Mouse (Mus musculus) heart, embryonic 10.5 days (tissue): Measurements from ENCODE around the gene Jsrp1. TPM values are rescaled to one million over a fixed set of nuclear protein-coding genes. Genes with fewer than 3 reads are reported as not detected.
"Not testable (repeated sequence)": the region's sequence is repeated elsewhere in the genome, so short reads cannot be mapped to it uniquely, and the experiment has no call there.

Experiments
- DNase-seq: peaks from one replicate; pipeline ENCODE4 v3.0.0-alpha.2; 2017; ENCODE audit warnings: low spot score
- H3K27ac ChIP-seq: fragments of 300-500 bp; sonication (generic); 2 replicates; pipeline ENCODE4 v1.5.1; 2016; ENCODE audit warnings: mild to moderate bottlenecking
- H3K27me3 ChIP-seq: fragments of 300-500 bp; sonication (generic); 2 replicates; pipeline ENCODE4 v1.6.1; 2016; ENCODE audit warnings: mild to moderate bottlenecking; ENCODE audit not compliant: poor library complexity, insufficient read depth, severe bottlenecking
- H3K36me3 ChIP-seq: fragments of 300-500 bp; sonication (generic); 2 replicates; pipeline ENCODE4 v1.6.1; 2016; ENCODE audit warnings: mild to moderate bottlenecking, moderate library complexity
- H3K4me1 ChIP-seq: fragments of 300-500 bp; sonication (generic); 2 replicates; pipeline ENCODE4 v1.6.1; 2016; ENCODE audit warnings: mild to moderate bottlenecking
- H3K4me3 ChIP-seq: fragments of 300-500 bp; sonication (generic); 2 replicates; pipeline ENCODE4 v1.5.1; 2016; ENCODE audit warnings: mild to moderate bottlenecking, moderate library complexity
- H3K9me3 ChIP-seq: fragments of 300-500 bp; sonication (generic); 2 replicates; pipeline ENCODE4 v1.6.1; 2016; ENCODE audit warnings: mild to moderate bottlenecking, moderate library complexity
- WGBS: fragments of 180-500 bp; shearing (Covaris S2); methylation state at CpG from one replicate; pipeline ENCODE4 v1.1.7; 2016; 5-methylcytosine and 5-hydroxymethylcytosine counted together
- polyA plus RNA-seq: library from polyadenylated mRNA; unstranded; fragments of >200 nt; fragmentation: Nextera tagmentation; extraction: Ambion mirVana; gene quantifications from 2 replicates; pipeline ENCODE4 v1.2.1, GENCODE M21; 2016

The Jsrp1 gene
- polyA plus RNA-seq, 1 experiment from 2014 or later: 8.8 TPM

DNA sequence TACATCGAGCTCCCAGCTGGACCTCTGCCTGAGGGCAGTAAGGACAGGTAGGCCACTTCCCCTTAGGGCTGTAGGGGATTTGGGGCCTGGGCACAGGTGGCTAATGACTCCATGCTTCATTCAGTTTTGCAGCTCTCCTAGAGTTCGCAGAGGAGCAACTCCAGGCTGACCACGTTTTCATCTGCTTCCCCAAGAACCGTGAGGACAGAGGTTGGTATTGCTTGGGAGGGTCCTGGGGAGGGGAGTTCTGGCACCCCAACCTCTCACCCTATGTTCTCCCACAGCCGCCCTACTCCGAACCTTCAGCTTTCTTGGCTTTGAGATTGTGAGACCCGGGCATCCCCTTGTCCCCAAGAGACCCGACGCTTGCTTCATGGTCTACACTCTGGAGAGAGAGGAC is 15.3 kb upstream of the Jsrp1 start:
- Histone ChIP-seq H3K4me1 (peaks cover 57% of the 10 kb centered on the region), H3K36me3 (peaks cover 29% of the 10 kb centered on the region), H3K4me3 (peak overlapping the region; percentile 85; the same call in 1 of the 2 replicates), H3K27me3 (peaks cover 14% of the 10 kb centered on the region)
- DNase-seq, H3K9me3 ChIP-seq, H3K27ac ChIP-seq: not testable (repeated sequence)
- 88% methylated on average over 9 of the region's 9 CpGs for WGBS

DNA sequence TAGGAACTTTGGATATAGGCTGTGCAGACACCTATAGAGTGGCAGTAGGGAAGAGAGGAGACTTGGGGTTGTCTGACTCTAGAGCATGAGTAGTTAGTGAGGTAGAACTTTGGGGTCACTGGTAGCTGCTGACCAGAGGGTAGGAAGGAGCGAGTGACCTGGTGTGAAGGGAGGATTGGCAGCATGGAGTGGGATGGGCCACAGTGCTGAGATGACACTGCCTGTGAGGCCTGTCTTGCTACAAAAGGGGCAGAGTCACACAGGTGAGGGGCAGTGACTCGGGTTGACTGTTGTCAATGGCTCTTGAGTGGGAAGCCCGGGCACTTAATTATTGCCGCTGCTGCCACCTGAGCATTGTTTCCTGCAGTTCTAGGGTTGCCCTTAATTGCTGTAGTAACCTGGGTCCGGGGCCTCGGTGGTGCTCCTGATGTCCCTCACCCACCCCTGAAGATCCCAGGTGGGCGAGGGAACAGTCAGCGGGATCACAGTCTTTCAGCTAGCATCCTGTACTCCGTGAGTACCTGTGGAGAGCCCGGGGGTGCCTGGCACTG is 14.6 kb upstream of the Jsrp1 start:
- Histone ChIP-seq H3K36me3 (peaks cover 29% of the 10 kb centered on the region), H3K27ac (no peak overlapping the region), H3K4me1 (peaks cover 51% of the 10 kb centered on the region), H3K9me3 (no peaks in the 10 kb centered on the region), H3K27me3 (peaks cover 8% of the 10 kb centered on the region), H3K4me3 (peak overlapping the region; percentile 85)
- DNase-seq: no peak
- 89% methylated on average over 10 of the region's 10 CpGs for WGBS

DNA sequence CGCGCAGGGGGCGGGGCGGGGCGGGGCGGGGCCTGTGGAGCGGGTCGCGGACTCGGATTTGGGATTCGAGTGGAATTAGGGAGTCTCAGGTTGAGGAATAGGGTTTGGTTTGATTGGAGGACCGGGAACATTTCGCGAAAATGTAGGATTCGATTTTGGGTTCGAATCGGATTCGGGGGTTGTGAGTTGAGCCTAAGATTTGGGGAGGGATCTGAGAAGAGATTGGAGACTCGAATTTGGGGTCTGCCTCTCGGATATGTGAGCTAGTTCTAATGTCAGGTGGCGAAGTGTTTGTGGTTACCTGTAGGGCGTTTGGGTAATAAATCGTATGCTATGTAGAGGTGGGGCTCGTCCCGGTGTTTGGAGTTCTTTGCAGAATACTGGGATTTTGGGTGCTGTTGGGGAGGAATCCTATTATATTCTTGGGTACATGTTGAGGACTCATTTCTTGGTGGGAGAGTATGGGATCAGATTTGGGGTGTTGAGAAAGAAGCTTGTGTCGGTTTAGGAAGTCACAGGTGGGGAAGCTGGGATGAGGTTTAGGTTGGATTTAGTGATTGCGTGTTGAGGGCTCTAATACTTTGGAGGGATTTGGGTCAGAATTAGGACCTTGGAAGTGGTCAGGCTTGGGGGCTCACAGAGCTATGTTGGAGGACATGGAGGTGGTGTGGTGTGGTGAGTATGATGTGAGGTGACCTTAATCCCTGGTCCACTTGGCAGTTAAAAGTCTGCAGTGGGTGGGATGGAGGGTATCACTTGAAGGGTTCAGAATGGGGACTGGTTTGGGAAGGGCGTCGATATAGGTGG is 14.0 kb upstream of the Jsrp1 start:
- Histone ChIP-seq H3K4me3 (peak overlapping the region; percentile 85), H3K27me3 (peaks cover 2% of the 10 kb centered on the region; the same call in 1 of the 2 replicates), H3K4me1 (peaks cover 44% of the 10 kb centered on the region), H3K9me3 (no peaks in the 10 kb centered on the region), H3K36me3 (peaks cover 29% of the 10 kb centered on the region), H3K27ac (peak overlapping the region; percentile 97)
- no peak for DNase-seq
- WGBS: 7% methylated on average over 29 of the region's 29 CpGs

DNA sequence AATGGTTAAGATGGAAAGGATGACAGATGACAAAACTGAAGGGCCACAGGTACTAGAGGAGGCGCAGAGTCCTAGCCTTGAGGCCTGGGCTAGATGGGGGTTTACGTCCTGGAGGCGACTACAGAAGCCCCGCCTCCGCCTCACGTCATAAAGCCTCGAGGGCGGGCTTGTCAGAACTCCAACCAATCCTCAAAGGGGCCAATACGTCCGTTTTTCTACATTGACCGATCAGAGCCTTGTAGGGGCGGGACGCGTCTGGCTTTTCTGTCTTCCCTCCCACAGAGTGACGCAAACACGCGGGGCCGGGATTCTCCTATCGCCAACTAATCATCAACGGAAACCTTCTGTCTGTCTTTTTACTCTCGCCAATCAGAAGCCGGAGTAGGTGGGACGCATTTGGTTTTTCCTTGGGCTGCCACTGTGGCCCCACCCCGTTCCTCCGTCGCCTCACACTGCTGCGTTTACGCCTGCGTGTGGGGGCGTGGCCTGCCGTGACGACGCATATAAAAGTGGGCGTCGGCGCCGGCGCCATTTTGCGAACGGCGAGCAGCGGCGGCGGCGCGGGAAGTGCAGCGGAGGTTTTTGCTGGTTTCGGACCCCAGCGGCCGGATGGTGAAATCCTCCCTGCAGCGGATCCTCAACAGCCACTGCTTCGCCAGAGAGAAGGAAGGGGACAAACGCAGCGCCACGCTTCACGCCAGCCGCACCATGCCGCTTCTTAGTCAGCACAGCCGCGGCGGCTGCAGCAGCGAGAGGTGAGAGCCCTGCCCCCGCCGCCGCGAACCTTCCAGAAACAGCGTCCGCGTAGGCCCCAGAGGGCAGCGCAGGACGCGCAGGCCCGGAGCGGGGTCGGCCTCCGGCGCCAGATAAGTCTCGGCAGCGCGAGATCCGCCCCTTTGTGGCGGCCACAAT is 13.1 kb upstream of the Jsrp1 start, which contains the start of gene Oaz1:
TSS of gene Oaz1 (plus strand) at position 506 of the 912 bp plus-strand sequence.
- peaks cover 29% of the 10 kb centered on the region for H3K36me3 ChIP-seq
- DNase-seq: peak; percentile 100
- peak within 1 kb of the TSS; percentile 97 for H3K27ac ChIP-seq
- no peaks in the 10 kb centered on the region for H3K9me3 ChIP-seq
- peak within 1 kb of the TSS; percentile 85 for H3K4me3 ChIP-seq
- whole genome bisulfite sequencing: under 1% methylated on average over 78 of the region's 82 CpGs
- no peaks in the 10 kb centered on the region for H3K27me3 ChIP-seq
- H3K4me1 ChIP-seq: peaks cover 36% of the 10 kb centered on the region

DNA sequence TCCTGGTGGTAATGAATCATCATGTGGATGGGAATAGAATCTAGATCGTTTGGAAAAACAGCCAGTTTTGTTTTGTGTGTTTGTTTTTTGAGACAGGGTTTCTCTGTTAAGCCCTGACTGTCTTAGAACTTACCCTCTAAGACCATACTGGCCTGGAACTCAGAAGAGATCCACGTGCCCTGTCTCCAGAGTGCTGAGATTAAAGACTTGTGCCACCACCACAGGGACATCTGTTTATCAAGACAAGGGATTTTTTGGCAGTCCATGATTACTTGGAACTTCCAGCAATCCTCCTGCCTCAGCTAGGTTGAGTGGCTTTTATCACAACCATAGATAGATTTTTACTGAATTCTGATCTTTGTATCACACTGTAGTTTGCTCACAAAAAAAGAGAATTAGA is 11.5 kb upstream of the Jsrp1 start:
- WGBS: 83% methylated on average over 2 of the region's 2 CpGs
- Histone ChIP-seq H3K27me3 (no peaks in the 10 kb centered on the region), H3K4me1 (peaks cover 20% of the 10 kb centered on the region), H3K27ac (no peak overlapping the region), H3K36me3 (peaks cover 18% of the 10 kb centered on the region), H3K4me3 (no peak overlapping the region), H3K9me3 (no peaks in the 10 kb centered on the region)
- no peak for DNase-seq

DNA sequence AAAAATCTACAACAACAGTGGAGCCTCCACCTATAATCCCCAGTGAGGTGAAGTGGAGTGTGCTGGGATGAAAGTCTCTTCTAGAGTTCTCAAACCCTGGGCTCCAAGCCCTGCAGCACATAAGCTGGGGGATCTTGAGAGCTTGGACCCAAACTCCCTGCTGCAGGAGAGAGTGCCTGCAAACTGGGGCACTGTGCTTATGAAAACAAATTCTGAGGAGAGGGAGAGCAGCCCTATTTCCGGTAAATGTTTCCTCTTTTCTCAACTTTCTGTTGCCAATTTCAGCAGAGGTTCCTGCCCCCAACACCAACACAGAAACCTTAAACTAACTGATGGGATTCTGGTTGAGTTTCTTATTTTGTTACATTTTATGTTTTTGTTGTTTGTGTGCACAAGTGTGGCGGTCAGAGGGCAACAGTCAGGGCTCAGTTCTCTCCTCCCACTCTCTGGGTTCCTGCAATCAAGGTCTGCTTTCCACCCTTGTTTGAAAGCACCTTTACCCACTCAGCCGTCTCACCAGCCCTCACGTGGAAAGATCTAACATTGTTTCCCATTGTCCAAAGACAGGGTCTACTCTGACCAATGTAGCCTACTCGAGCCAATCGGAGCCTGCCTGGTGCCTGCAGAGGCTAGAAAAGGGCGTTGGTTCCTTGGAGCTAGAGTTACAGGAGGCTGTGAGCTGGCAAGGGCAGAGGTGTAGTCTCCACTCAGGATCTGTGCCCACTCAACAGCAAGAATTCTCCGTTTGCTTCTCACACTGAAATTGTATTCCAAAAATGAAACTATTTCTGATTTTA is 10.7 kb upstream of the Jsrp1 start:
- Histone ChIP-seq H3K9me3 (no peaks in the 10 kb centered on the region), H3K4me3 (no peak overlapping the region), H3K27ac (peak overlapping the region; percentile 43; the same call in 1 of the 2 replicates), H3K27me3 (no peaks in the 10 kb centered on the region), H3K4me1 (peaks cover 18% of the 10 kb centered on the region), H3K36me3 (peaks cover 11% of the 10 kb centered on the region)
- DNase-seq: no peak
- WGBS: 57% methylated on average over 8 of the region's 8 CpGs

DNA sequence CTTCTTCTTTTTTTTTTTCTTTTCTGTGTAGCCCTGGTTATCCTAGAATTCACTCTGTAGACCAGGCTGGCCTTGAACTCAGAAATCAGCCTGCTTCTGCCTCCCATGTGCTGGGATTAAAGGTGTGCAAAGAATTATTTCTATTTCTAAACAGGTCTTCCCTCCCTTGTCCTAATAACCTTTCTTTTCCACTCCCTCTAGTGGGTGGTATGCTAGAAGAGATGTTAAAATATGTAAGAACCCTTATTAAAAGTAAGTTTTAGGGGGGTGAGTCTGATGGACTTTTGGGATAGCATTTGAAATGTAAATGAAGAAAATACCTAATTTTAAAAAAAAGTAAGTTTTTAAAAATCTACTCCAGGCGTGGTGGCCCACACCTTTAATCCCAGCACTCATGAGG is 10.0 kb upstream of the Jsrp1 start:
- H3K4me3 ChIP-seq: no peak overlapping the region
- H3K4me1 ChIP-seq: peaks cover 17% of the 10 kb centered on the region
- H3K36me3 ChIP-seq: peaks cover 5% of the 10 kb centered on the region
- no peaks in the 10 kb centered on the region for H3K9me3 ChIP-seq
- DNase-seq: no peak
- 76% methylated on average over 1 of the region's 1 CpGs for WGBS
- no peak overlapping the region for H3K27ac ChIP-seq
- H3K27me3 ChIP-seq: no peaks in the 10 kb centered on the region

DNA sequence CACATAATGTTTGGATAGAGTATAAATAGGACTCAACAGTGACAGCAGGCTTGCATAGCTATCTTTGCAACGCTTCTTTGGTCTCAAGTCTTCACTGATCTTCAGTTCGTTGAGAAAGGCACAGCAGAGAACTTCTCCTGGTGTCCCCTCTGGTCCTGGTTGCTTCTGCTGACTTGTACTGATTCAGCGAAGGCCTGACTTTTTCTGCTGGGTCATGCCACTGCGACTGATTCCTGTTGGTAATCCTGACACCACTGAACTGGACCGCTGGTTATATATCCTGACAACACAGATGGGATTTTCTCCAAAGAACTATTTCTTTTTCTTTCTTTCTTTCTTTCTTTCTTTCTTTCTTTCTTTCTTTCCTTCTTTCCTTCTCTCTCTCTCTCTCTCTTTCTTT is 9.2 kb upstream of the Jsrp1 start:
- Histone ChIP-seq H3K4me3 (no peak overlapping the region), H3K27me3 (no peaks in the 10 kb centered on the region), H3K27ac (no peak overlapping the region), H3K36me3 (no peaks in the 10 kb centered on the region), H3K4me1 (peaks cover 9% of the 10 kb centered on the region), H3K9me3 (no peaks in the 10 kb centered on the region)
- DNase-seq: no peak
- 81% methylated on average over 5 of the region's 5 CpGs for WGBS

DNA sequence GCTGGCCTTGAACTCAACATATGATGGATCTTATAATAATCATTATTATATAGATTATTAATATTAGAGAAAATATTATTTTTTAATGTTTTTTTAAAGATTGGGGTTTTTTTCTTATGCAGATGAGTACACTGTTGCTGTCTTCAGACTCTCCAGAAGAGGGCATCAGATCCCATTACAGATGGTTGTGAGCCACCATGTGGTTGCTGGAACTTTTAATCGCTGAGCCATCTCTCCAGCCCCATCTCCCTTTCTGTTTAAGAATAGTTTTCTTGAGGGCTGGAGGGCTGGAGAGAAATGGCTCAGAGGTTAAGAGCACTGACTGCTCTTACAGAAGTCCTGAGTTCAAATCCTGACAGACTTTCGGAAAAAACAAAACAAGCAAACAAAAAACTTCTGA is 8.7 kb upstream of the Jsrp1 start:
- H3K27ac ChIP-seq: no peak overlapping the region
- H3K4me3 ChIP-seq: no peak overlapping the region
- H3K27me3 ChIP-seq: no peaks in the 10 kb centered on the region
- no peaks in the 10 kb centered on the region for H3K36me3 ChIP-seq
- H3K4me1 ChIP-seq: peaks cover 9% of the 10 kb centered on the region; the same call in 1 of the 2 replicates
- DNase-seq: no peak
- 36% methylated on average over 2 of the region's 2 CpGs for WGBS
- no peaks in the 10 kb centered on the region for H3K9me3 ChIP-seq

DNA sequence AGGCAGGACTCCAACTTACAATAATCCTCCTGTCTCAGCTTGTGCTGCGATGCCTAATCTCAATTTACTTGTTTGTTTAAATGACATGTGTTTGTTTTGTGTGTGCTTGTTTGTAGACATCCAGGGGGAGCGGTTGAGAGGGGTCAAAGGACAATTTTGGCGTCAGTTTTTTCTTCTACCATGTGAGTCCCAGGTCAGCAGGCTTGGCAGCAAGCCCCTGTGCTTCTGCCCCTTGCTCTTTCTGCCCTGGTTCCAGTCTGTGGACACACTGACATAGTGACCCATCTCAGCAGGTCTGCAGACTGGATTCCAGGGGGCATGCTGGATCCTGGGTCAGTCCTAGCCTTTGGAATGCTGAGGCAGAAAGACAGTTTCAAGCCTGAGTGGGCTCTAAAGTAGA is 6.1 kb upstream of the Jsrp1 start:
- Histone ChIP-seq H3K4me3 (no peak overlapping the region), H3K4me1 (peaks cover 9% of the 10 kb centered on the region; the same call in 1 of the 2 replicates), H3K27ac (no peak overlapping the region), H3K9me3 (no peaks in the 10 kb centered on the region), H3K36me3 (no peaks in the 10 kb centered on the region), H3K27me3 (no peaks in the 10 kb centered on the region)
- no peak for DNase-seq
- 55% methylated on average over 3 of the region's 3 CpGs for WGBS

DNA sequence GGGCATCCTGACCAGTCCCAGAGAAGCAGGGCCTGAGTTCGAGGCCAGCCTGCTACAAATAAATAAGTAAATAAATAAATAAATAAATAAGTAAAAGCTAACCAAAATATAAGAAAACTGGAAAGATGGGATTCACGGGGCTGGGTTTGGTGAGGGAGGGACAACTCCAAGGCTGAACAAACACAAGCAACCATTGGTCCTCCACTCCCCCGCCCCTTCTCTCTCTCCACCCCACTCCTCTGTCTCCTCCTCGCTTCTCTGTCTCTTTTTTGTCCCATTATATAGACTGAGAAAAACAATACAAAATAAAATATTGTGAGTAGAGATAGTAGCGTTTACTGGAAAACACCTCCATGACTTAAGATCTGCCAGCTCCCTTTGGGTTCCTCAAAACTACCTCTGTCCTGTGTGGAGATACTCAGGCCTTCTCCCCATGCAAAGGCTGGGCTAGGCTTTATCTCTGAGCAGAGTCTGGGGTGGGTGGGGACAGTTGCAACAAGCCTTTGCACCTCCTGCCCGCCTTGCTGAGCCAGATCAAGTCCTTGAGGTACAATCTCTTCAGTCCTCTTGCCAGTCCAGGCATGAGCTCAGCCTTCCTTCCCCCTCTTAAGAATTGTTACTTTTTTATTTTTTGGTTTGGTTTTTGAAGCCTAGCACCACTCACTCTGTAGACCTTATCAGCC is 5.4 kb upstream of the Jsrp1 start:
- Histone ChIP-seq H3K9me3 (no peaks in the 10 kb centered on the region), H3K27ac (no peak overlapping the region), H3K36me3 (no peaks in the 10 kb centered on the region), H3K4me3 (no peak overlapping the region), H3K27me3 (no peaks in the 10 kb centered on the region), H3K4me1 (peaks cover 9% of the 10 kb centered on the region; the same call in 1 of the 2 replicates)
- 46% methylated on average over 6 of the region's 6 CpGs for WGBS
- peak; percentile 87 for DNase-seq

DNA sequence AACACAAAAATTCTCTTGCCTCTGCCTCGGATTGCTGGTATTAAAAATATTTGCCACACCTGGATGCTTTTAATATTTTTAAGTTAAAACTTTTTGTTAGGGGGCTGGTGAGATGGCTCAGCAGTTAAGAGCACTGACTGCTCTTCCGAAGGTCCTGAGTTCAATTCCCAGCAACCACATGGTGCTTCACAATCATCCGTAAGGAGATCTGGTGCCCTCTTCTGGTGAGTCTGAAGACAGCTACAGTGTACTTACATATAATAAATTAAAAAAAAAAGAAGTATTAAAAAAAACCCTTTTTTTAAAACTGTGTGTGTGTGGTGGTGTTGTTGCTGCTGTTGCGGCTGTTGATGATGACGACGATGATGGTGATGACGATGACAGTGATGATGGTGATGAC is 4.7 kb upstream of the Jsrp1 start:
- 79% methylated on average over 7 of the region's 7 CpGs for WGBS
- not testable (repeated sequence) for H3K4me1 ChIP-seq, H3K4me3 ChIP-seq, H3K9me3 ChIP-seq, H3K27me3 ChIP-seq, H3K36me3 ChIP-seq, H3K27ac ChIP-seq, DNase-seq
